Mouse (Mus musculus): ENCODE results near the gene Frmd4b. TPM values are rescaled to one million over a fixed set of nuclear protein-coding genes. Genes with fewer than 3 reads are reported as not detected.
"Not testable (repeated sequence)": the region's sequence is repeated elsewhere in the genome, so short reads cannot be mapped to it uniquely, and the experiment has no call there.

The Frmd4b gene
- polyA plus RNA-seq, 1 experiment: 4.8 TPM

GRCm38 (mm10) chr6:97273058-97273710, 344.2 kb downstream of the Frmd4b start:
- no peak overlapping the region for H3K27ac ChIP-seq (ENCODE audit: insufficient read depth, low read depth, low read length)
- WGBS: 82% methylated on average over 16 of the region's 16 CpGs
- TF ChIP-seq POLR2A (IDR thresholded peaks at IDR 0.05; ENCODE audit: low read depth, low read length) (no peak), CTCF (IDR thresholded peaks at IDR 0.05; ENCODE audit: extremely low read depth, insufficient read length, insufficient replicate concordance, low read depth, low read length) (no peak)
- H3K4me3 ChIP-seq (ENCODE audit: low read depth, low read length): no peak overlapping the region
- no peaks in the 10 kb centered on the region for H3K27me3 ChIP-seq (ENCODE audit: control insufficient read depth, insufficient read depth, low read length)
- peaks cover 4% of the 10 kb centered on the region; the same call in 1 of the 2 replicates for H3K4me1 ChIP-seq (ENCODE audit: control insufficient read depth, insufficient read depth, insufficient read length, low read length)
- H3K36me3 ChIP-seq (ENCODE audit: control insufficient read depth, insufficient read depth, low read length): no peaks in the 10 kb centered on the region

- H3K4me3 ChIP-seq (ENCODE audit: low read depth, low read length): no peak overlapping the region
- WGBS: 88% methylated on average over 2 of the region's 2 CpGs
- TF ChIP-seq CTCF (IDR thresholded peaks at IDR 0.05; ENCODE audit: extremely low read depth, insufficient read length, insufficient replicate concordance, low read depth, low read length) (no peak), POLR2A (IDR thresholded peaks at IDR 0.05; ENCODE audit: low read depth, low read length) (no peak)
Measured at GRCm38 (mm10) chr6:97272349-97272748, 345.0 kb downstream of the Frmd4b start.

GRCm38 (mm10) chr6:97269596-97269995, 347.7 kb downstream of the Frmd4b start:
- no peaks in the 10 kb centered on the region for H3K27me3 ChIP-seq (ENCODE audit: control insufficient read depth, insufficient read depth, low read length)
- WGBS: 78% methylated on average over 11 of the region's 11 CpGs
- no peaks in the 10 kb centered on the region for H3K4me1 ChIP-seq (ENCODE audit: control insufficient read depth, insufficient read depth, insufficient read length, low read length)
- no peaks in the 10 kb centered on the region for H3K36me3 ChIP-seq (ENCODE audit: control insufficient read depth, insufficient read depth, low read length)
- TF ChIP-seq POLR2A (IDR thresholded peaks at IDR 0.05; ENCODE audit: low read depth, low read length) (no peak), CTCF (IDR thresholded peaks at IDR 0.05; ENCODE audit: extremely low read depth, insufficient read length, insufficient replicate concordance, low read depth, low read length) (no peak)
- no peak overlapping the region for H3K4me3 ChIP-seq (ENCODE audit: low read depth, low read length)
- no peak overlapping the region for H3K27ac ChIP-seq (ENCODE audit: insufficient read depth, low read depth, low read length)

More at GRCm38 (mm10) chr6:97272349-97272748, 345.0 kb downstream of the Frmd4b start:
- no peaks in the 10 kb centered on the region for H3K36me3 ChIP-seq (ENCODE audit: control insufficient read depth, insufficient read depth, low read length)
- no peak overlapping the region for H3K27ac ChIP-seq (ENCODE audit: insufficient read depth, low read depth, low read length)
- H3K27me3 ChIP-seq (ENCODE audit: control insufficient read depth, insufficient read depth, low read length): no peaks in the 10 kb centered on the region
- peaks cover 3% of the 10 kb centered on the region; the same call in 1 of the 2 replicates for H3K4me1 ChIP-seq (ENCODE audit: control insufficient read depth, insufficient read depth, insufficient read length, low read length)

- Histone ChIP-seq H3K27me3 (ENCODE audit: control insufficient read depth, insufficient read depth, low read length) (no peaks in the 10 kb centered on the region), H3K4me1 (ENCODE audit: control insufficient read depth, insufficient read depth, insufficient read length, low read length) (no peaks in the 10 kb centered on the region), H3K36me3 (ENCODE audit: control insufficient read depth, insufficient read depth, low read length) (no peaks in the 10 kb centered on the region), H3K4me3 (ENCODE audit: low read depth, low read length) (no peak overlapping the region), H3K27ac (ENCODE audit: insufficient read depth, low read depth, low read length) (no peak overlapping the region)
- WGBS: 90% methylated on average over 2 of the region's 2 CpGs
- TF ChIP-seq CTCF (IDR thresholded peaks at IDR 0.05; ENCODE audit: extremely low read depth, insufficient read length, insufficient replicate concordance, low read depth, low read length): no peak
- TF ChIP-seq POLR2A (IDR thresholded peaks at IDR 0.05; ENCODE audit: low read depth, low read length): no peak
Measured at GRCm38 (mm10) chr6:97267132-97267531, 350.2 kb downstream of the Frmd4b start.

DNA sequence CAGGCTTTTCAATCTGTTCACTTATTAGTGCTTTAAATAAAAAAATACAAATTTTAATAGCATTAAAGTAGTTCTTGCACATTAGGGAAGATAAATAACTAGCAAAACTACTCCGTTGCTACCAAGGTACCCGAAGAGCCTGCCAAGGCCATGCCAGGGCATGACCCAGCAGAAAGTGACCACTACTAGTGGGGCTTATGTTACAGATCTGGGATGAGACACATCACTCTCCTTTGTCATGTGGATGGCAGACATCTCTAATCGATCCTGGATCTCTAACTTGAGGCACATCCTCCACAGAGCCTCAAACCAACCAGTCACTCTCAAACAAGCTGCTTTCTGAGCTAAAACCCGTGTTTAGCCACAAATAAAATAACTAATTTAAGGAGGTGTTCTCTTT, 350.7 kb downstream of the Frmd4b start:
- Histone ChIP-seq H3K27ac (ENCODE audit: insufficient read depth, low read depth, low read length) (no peak overlapping the region), H3K36me3 (ENCODE audit: control insufficient read depth, insufficient read depth, low read length) (no peaks in the 10 kb centered on the region), H3K4me1 (ENCODE audit: control insufficient read depth, insufficient read depth, insufficient read length, low read length) (no peaks in the 10 kb centered on the region), H3K27me3 (ENCODE audit: control insufficient read depth, insufficient read depth, low read length) (no peaks in the 10 kb centered on the region), H3K4me3 (ENCODE audit: low read depth, low read length) (no peak overlapping the region)
- TF ChIP-seq CTCF (IDR thresholded peaks at IDR 0.05; ENCODE audit: extremely low read depth, insufficient read length, insufficient replicate concordance, low read depth, low read length) (no peak), POLR2A (IDR thresholded peaks at IDR 0.05; ENCODE audit: low read depth, low read length) (no peak)
- WGBS: 83% methylated on average over 4 of the region's 4 CpGs

DNA sequence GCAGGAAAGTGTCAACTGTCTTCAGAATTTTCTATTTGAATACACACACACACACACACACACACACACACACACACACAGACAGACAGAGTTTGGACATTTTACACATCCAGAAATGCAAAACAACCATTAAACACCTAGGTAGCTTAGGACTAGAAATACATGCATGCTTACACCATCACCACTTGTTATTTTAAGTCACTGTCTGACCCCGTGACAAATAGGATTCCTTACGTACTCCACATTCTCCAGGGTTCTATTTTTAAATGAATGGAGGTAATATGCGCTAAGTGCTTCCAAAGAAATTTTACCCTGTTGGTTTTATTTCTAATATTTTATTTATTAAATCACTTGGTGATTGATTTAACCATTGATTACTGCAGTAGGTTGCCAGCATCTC, 351.6 kb downstream of the Frmd4b start:
- H3K36me3 ChIP-seq (ENCODE audit: control insufficient read depth, insufficient read depth, low read length): no peaks in the 10 kb centered on the region
- H3K4me3 ChIP-seq (ENCODE audit: low read depth, low read length): no peak overlapping the region
- no peak for TF ChIP-seq CTCF (IDR thresholded peaks at IDR 0.05; ENCODE audit: extremely low read depth, insufficient read length, insufficient replicate concordance, low read depth, low read length)
- no peak for TF ChIP-seq POLR2A (IDR thresholded peaks at IDR 0.05; ENCODE audit: low read depth, low read length)
- H3K4me1 ChIP-seq (ENCODE audit: control insufficient read depth, insufficient read depth, insufficient read length, low read length): no peaks in the 10 kb centered on the region
- no peak overlapping the region for H3K27ac ChIP-seq (ENCODE audit: insufficient read depth, low read depth, low read length)
- WGBS: 93% methylated on average over 3 of the region's 3 CpGs
- H3K27me3 ChIP-seq (ENCODE audit: control insufficient read depth, insufficient read depth, low read length): no peaks in the 10 kb centered on the region

DNA sequence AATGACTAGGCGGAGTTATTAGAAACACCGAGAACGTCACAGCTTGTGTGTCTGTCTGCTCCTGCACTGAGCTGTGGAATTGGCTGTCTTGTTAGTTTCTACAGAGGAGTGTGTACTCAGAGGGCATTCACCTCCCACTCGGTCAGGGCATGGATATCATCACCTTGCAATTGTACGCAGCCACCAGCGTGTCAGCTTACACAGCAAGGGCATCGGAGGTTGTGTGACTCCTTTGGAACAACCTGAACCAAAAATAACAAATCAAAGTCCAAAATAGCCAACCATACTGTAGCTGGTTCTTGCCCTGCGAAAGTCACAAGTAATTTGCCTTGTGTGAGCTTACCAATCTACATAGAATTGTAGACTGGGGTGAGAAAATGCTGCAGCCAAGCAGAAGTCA, 352.1 kb downstream of the Frmd4b start:
- no peaks in the 10 kb centered on the region for H3K4me1 ChIP-seq (ENCODE audit: control insufficient read depth, insufficient read depth, insufficient read length, low read length)
- no peaks in the 10 kb centered on the region for H3K27me3 ChIP-seq (ENCODE audit: control insufficient read depth, insufficient read depth, low read length)
- WGBS: 68% methylated on average over 8 of the region's 8 CpGs
- no peak overlapping the region for H3K27ac ChIP-seq (ENCODE audit: insufficient read depth, low read depth, low read length)
- no peak overlapping the region for H3K4me3 ChIP-seq (ENCODE audit: low read depth, low read length)
- TF ChIP-seq CTCF (IDR thresholded peaks at IDR 0.05; ENCODE audit: extremely low read depth, insufficient read length, insufficient replicate concordance, low read depth, low read length): no peak
- TF ChIP-seq POLR2A (IDR thresholded peaks at IDR 0.05; ENCODE audit: low read depth, low read length): no peak
- H3K36me3 ChIP-seq (ENCODE audit: control insufficient read depth, insufficient read depth, low read length): no peaks in the 10 kb centered on the region

DNA sequence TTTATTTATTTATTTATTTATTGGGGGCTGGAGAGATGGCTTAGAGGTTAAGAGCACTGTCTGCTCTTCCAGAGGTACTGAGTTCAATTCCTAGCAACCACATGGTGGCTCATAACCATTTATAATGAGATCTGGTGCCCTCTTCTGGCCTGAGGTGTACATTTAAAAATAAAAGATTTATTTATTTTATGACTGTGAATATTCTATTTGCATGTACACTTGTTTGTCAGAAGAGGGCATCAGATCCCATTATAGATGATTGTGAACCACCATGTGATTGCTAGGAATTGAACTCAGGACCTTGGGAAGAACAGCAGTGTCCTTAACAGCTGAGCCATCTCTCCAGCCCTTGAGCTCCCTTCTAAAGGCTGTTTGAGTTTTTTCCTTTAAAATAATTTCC, 353.6 kb downstream of the Frmd4b start:
- not testable (repeated sequence) for H3K36me3 ChIP-seq (ENCODE audit: control insufficient read depth, insufficient read depth, low read length); H3K4me1 ChIP-seq (ENCODE audit: control insufficient read depth, insufficient read depth, insufficient read length, low read length); H3K27ac ChIP-seq (ENCODE audit: insufficient read depth, low read depth, low read length); H3K27me3 ChIP-seq (ENCODE audit: control insufficient read depth, insufficient read depth, low read length); H3K4me3 ChIP-seq (ENCODE audit: low read depth, low read length)

Data from small intestine, adult 2 months (tissue).